Mouse (Mus musculus) ES-E14 (cell line): ENCODE data around the gene Gm20479. TPM values are rescaled to one million over a fixed set of nuclear protein-coding genes. Genes with fewer than 3 reads are reported as not detected.

Source experiments
- DNase-seq: peaks from one replicate; pipeline ENCODE4 v3.0.0-alpha.2; 2013; ENCODE audit warnings: low read depth, low spot score
- H3K27ac ChIP-seq: 2 replicates; pipeline ENCODE4 v1.5.1; 2012; ENCODE audit warnings: low read depth, mild to moderate bottlenecking, low read length, moderate library complexity, mixed read lengths; ENCODE audit not compliant: poor library complexity, insufficient read depth, severe bottlenecking
- H3K36me3 ChIP-seq: 2 replicates; pipeline ENCODE4 v1.6.1; 2012; ENCODE audit warnings: mild to moderate bottlenecking, low read length, moderate library complexity, mixed read lengths; ENCODE audit not compliant: control insufficient read depth, poor library complexity, insufficient read depth, severe bottlenecking
- H3K4me1 ChIP-seq, 2 experiments: fragments of 150-350 bp in 1 of 2; sonication (generic) in 1 of 2; 2 replicates each; pipeline ENCODE4 v1.6.1; 2012; ENCODE audit warnings: low read length in 2 of 2, mild to moderate bottlenecking in 1 of 2, mixed read lengths in 1 of 2; ENCODE audit not compliant: control insufficient read depth in 2 of 2, insufficient read depth in 2 of 2, poor library complexity in 1 of 2
- H3K4me3 ChIP-seq, 2 experiments: fragments of 150-350 bp in 1 of 2; sonication (generic) in 1 of 2; 2 replicates each; pipeline ENCODE4 v1.5.1; 2012; ENCODE audit warnings: low read length in 2 of 2, low read depth in 1 of 2, mild to moderate bottlenecking in 1 of 2, mixed read lengths in 1 of 2; ENCODE audit not compliant: insufficient read depth in 1 of 2, poor library complexity in 1 of 2, severe bottlenecking in 1 of 2
- H3K9ac ChIP-seq: 2 replicates; pipeline ENCODE4 v1.6.1; 2012; ENCODE audit warnings: low read depth, mild to moderate bottlenecking, low read length, mixed read lengths; ENCODE audit not compliant: poor library complexity, insufficient read depth, severe bottlenecking
- H3K9me3 ChIP-seq: fragments of 150-350 bp; sonication (generic); 2 replicates; pipeline ENCODE4 v1.6.1; 2012; ENCODE audit warnings: low read depth, mild to moderate bottlenecking, low read length; ENCODE audit not compliant: control insufficient read depth, insufficient read depth
- CHD2 ChIP-seq: IDR thresholded peaks from 2 replicates; pipeline ENCODE4 v1.6.1; 2014; ENCODE audit warnings: mild to moderate bottlenecking, low read depth, low read length, inconsistent platforms
- HCFC1 ChIP-seq: IDR thresholded peaks from 2 replicates; pipeline ENCODE4 v1.6.1; 2012; ENCODE audit warnings: low read length, inconsistent platforms, borderline replicate concordance; ENCODE audit not compliant: insufficient read depth
- MAFK ChIP-seq: IDR thresholded peaks from 2 replicates; pipeline ENCODE4 v1.6.1; 2014; ENCODE audit warnings: mild to moderate bottlenecking, low read depth, low read length, inconsistent platforms; ENCODE audit not compliant: insufficient read depth
- ZC3H11A ChIP-seq: IDR thresholded peaks from 2 replicates; pipeline ENCODE4 v1.6.1; 2012; ENCODE audit warnings: low read depth, mild to moderate bottlenecking, inconsistent platforms, low read length, borderline replicate concordance
- ZNF384 ChIP-seq: IDR thresholded peaks from 2 replicates; pipeline ENCODE4 v1.6.1; 2012; ENCODE audit warnings: low read depth, low read length, inconsistent platforms
- in situ Hi-C, 2 experiments: fragments of 600-800 bp; cut with MboI; formaldehyde crosslinking; loops; one replicate each; pipeline ENCODE4 v1.15.1; 2025; ENCODE audit warnings: low sequenced_read_pairs in 2 of 2, inconsistent platforms in 1 of 2; ENCODE audit not compliant: unreplicated experiment in 2 of 2
- total RNA-seq: library from RNA; depleted of rRNA; stranded (reverse); fragments of 300-350 nt; gene quantifications from 2 replicates; pipeline ENCODE4 v1.2.3, GENCODE M21; 2012

Gene Gm20479
- total RNA-seq, 1 experiment: 1.5 TPM

DNA sequence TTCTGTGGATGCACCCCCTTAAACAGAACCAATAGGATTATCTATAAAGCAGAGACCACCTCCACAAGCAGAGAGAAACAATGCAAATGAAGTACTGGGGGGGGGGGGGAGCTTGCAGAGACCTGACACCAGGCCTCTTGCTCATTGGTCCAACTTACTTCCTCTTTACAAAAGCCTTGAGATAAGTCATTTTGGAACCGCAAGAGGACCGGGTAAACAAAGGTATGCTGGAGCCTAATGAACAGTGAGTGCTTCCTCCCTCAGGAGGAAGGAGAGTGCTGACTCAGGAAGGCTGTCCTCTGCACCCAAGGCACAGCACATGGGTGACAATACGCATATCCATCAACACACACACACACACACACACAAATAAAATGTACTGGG, 368 bp upstream of the Gm20479 start:
- Histone ChIP-seq H3K4me3 (peak overlapping the region; percentile 68 to 89; a peak in 3 of 4 replicates), H3K36me3 (peaks cover 4% of the 10 kb centered on the region; the same call in 1 of the 2 replicates), H3K4me1 (peaks cover 4 to 9% of the 10 kb centered on the region in 2 experiments; a peak in 3 of 4 replicates), H3K9me3 (no peaks in the 10 kb centered on the region), H3K9ac (peak overlapping the region; percentile 44; the same call in 1 of the 2 replicates), H3K27ac (peak overlapping the region; percentile 84; the same call in 1 of the 2 replicates)
- DNase-seq: no peak
- in situ Hi-C loops: no loop called here
- TF ChIP-seq HCFC1 (no peak), ZC3H11A (no peak), CHD2 (no peak), MAFK (no peak), ZNF384 (no peak)

DNA sequence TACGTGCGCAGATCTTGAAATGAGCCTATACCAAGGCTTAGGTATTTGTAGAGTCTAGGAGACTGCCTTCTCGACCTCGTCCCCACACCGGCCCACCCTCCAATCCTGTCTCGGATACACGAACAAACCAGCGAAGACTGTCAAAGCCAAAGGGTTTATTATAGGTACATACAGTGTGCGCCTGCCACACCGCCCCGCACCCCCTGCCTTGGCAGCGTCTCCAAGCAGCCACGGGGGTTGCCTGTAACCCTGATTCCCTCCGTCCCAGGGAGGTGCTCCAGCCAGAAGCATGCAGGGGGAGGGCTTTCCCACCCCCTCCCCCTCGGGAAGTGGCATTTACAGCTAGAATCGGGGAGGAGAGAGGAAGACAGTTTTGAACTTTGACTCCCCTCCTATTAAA, 971 bp downstream of the Gm20479 start:
- peak overlapping the region; percentile 84 for H3K27ac ChIP-seq

DNA sequence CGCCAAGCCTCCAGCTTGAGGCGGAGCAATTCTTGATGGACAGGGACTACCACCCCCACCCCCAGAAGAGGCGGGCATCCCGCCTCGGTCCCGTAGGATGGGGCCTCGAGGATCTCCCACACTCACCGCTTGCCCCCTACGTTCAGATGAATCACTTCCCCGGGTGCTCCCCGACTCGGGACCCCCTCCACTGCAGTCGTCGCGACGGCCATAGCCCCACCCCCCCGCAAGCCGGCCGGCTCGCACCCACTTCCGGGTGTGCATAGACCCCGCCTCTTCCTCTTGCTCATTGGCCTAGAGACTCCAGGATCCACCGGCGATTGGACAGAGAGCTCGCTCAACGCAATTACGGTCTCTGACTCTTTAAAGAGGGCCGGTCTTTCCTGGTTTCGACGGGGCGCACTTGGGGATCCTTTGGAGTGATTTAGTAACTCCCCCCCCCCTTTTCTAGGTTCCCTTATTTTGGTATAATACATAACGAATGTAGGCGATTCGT, 1.4 kb downstream of the Gm20479 start, which contains the start of gene Shkbp1:
TSS of gene Shkbp1 (minus strand) at position 275 of the 496 bp plus-strand sequence.
- TF ChIP-seq HCFC1: no peak; the same call in 1 of the 2 replicates
- TF ChIP-seq ZC3H11A: no peak
- peak; percentile 72; the same call in 1 of the 2 replicates for TF ChIP-seq CHD2
- Histone ChIP-seq H3K9ac (peak within 1 kb of the TSS; percentile 81), H3K4me1 (peaks cover 3 to 11% of the 10 kb centered on the region in 2 experiments; a peak in 3 of 4 replicates)

More for the DNA sequence above, 971 bp downstream of the Gm20479 start:
- in situ Hi-C loops: no loop called here
- no peak for DNase-seq
- peak; percentile 2; the same call in 1 of the 2 replicates for TF ChIP-seq CHD2
- TF ChIP-seq ZNF384: no peak
- Histone ChIP-seq H3K9me3 (no peaks in the 10 kb centered on the region), H3K4me3 (peak overlapping the region; percentile 68 to 89), H3K4me1 (peaks cover 4 to 11% of the 10 kb centered on the region in 2 experiments; a peak in 3 of 4 replicates), H3K9ac (peak overlapping the region; percentile 67), H3K36me3 (peaks cover 9% of the 10 kb centered on the region; the same call in 1 of the 2 replicates)

DNA sequence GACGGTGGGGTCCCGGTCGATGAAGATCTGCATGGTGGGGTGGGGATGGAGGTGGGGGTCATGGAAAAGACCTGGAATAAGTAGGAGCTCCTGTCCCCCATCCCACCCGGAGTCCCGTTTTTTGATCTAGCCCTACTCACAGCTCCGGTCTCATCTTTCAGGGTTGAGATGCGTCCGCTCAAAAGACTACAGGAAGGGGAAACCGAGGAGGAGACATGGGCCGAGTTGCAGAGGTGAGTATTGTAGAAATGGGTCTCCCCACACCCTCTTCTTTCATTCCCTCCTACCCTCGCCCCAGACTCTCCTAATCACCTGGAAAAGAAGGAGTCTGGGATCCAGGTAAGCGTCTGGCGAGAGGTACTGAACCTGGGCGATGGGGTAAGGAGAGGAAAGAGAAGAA, 2.0 kb downstream of the Gm20479 start:
- TF ChIP-seq CHD2 (no peak), MAFK (no peak), ZC3H11A (no peak), HCFC1 (no peak), ZNF384 (no peak)
- H3K36me3 ChIP-seq: peaks cover 12% of the 10 kb centered on the region
- H3K9me3 ChIP-seq: no peaks in the 10 kb centered on the region
- H3K27ac ChIP-seq: peak overlapping the region; percentile 55; the same call in 1 of the 2 replicates
- in situ Hi-C loops: no loop called here
- H3K9ac ChIP-seq: peak overlapping the region; percentile 81
- peak overlapping the region; percentile 78 to 89 for H3K4me3 ChIP-seq
- H3K4me1 ChIP-seq: peaks cover 0 to 11% of the 10 kb centered on the region in 2 experiments; a peak in 3 of 4 replicates
- DNase-seq: no peak

More for the DNA sequence above, 1.4 kb downstream of the Gm20479 start, which contains the start of gene Shkbp1:
- H3K9me3 ChIP-seq: no peaks in the 10 kb centered on the region
- DNase-seq: peak; percentile 83
- in situ Hi-C loops: no loop called here
- peak within 1 kb of the TSS; percentile 78 to 89 for H3K4me3 ChIP-seq
- peaks cover 9% of the 10 kb centered on the region; the same call in 1 of the 2 replicates for H3K36me3 ChIP-seq
- H3K27ac ChIP-seq: peak within 1 kb of the TSS; percentile 84
